Mouse (Mus musculus) C3H10T1/2 (cell line): ENCODE data around the gene Csf2. TPM values are rescaled to one million over a fixed set of nuclear protein-coding genes. Genes with fewer than 3 reads are reported as not detected.

ENCODE experiments used
- polyA plus RNA-seq, 2 experiments: library from polyadenylated mRNA; unstranded; fragments of >200 nt; fragmentation: generic; extraction: Trizol; gene quantifications; one replicate each; pipeline ENCODE4 v1.2.1; 2012; ENCODE audit warnings: missing spikeins in 2 of 2

Gene Csf2
- not detected for polyA plus RNA-seq

DNA sequence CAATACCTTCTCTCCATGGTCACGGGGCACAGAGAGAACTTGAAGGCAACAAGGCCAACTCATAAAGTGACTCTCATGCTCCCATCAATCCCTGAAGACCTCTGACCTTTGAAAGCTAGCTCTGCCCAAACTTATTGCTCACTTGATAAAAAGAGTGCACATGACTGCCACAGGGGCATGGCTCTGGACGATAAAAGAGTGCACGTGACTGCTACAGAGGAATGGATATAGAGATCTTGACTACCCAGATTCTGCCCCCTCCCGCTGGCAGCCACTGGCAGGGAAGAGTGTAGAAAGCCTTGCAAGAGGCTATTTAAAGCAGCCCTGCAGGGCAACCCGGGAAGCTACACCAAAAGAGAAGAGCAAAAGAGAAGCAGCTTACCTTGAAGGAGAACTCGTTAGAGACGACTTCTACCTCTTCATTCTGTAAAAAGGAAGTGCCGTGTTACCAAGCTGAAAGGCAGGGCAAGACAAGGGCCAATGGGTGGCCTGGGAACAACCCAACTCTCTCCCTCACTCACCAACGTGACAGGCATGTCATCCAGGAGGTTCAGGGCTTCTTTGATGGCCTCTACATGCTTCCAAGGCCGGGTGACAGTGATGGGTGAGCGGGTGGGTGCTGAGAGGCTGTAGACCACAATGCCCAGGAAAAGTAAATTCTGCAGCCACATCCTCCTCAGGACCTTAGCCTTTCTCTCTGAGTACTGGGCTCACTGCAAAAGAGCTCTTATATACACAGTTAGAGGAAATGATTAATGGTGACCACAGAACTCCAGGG is at the start of gene Csf2:
Csf2 (minus strand) TSS at position 728 of the 778 bp plus-strand sequence.

DNA sequence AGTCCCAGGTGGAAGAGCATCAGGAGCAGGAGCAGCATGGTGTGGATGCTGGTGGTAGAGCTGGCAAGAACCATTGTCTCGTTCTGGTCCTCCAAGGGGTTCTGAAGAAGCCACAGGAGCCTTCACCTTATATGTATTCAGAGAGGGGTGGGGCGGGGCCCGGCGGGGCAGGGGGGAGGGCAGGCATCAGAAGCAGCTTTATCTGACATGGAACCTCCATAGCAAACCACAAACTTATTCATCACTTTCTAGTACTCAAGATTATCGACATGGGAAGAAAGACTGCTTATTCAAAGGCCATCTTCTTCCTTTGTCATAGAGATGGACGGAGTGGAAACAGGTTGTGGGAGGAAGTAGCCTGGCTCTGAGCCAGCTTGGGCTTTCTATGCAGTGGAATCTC is 17.7 kb upstream of the Csf2 start, which contains the start of gene Il3:
Il3 (minus strand) TSS at position 101 of the 400 bp plus-strand sequence.

Other genes starting within 250 kb of the Csf2 start
- gene Slc22a4, start 221.6 kb downstream of the Csf2 start, polyA plus RNA-seq: under 1 TPM; 0.11 to 0.21 TPM
- gene Pdlim4, start 180.7 kb downstream of the Csf2 start, polyA plus RNA-seq: 1 to 10 TPM in 1 of 2 experiments, under 1 TPM in 1; 0.76 to 4.0 TPM
- gene P4ha2, start 149.6 kb downstream of the Csf2 start, polyA plus RNA-seq: 10 to 100 TPM; 30.5 to 70.7 TPM
- not detected for gene Il3, start 17.6 kb upstream of the Csf2 start, polyA plus RNA-seq
- gene Acsl6, start 54.1 kb upstream of the Csf2 start, polyA plus RNA-seq: not detected
- not detected for gene Meikin, start 121.0 kb upstream of the Csf2 start, polyA plus RNA-seq
- 1 to 10 TPM in 1 of 2 experiments, under 1 TPM in 1; 0.22 to 1.9 TPM for gene Fnip1, start 188.5 kb upstream of the Csf2 start, polyA plus RNA-seq